Mouse (Mus musculus): ENCODE measurements at regions not wholly inside any gene's neighbourhood (a gene's known extent, or its start where the extent isn't known, plus 50 kb on each side); places are given as distances from the start of the nearest gene placed in this dataset.

DNA sequence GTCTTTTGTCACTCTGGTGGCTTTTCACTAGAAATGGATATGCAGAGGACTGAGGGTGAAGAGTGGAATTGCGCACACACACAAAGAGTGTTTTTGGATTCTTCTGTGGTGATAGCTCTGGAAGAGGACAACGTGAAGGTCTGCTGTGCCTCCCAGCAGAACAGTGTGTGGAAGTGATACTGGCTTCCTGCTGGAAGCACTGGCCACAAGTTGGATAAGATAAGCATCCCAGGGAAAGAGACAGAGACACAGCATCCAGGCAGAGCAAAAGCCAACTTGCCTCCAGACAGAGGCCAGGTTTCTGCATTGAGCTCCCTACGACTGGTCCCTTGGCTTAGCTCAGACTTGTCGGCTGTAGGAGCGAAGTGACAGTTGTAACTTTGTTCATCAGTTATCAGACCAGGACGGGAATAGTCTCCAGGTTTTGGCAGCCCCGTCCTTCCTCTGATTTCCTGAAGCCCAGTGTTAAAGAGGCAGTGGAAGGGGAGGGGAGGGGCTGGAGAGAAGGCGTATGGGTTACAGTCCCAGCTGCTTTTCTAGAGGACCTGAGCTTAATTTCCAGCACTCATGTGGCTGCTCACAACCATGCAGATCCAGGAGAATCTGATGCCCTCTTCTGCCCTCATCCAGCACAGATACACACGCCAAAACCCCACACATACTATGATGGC is 89.2 kb downstream of the Tmem170b start:
- Histone ChIP-seq H3K27ac (replicated peaks; ENCODE audit: insufficient read depth, low read depth, low read length) (no peak overlapping the region), H3K27me3 (ENCODE audit: control insufficient read depth, insufficient read depth, low read length) (peaks cover 2% of the 10 kb centered on the region; the same call in 1 of the 2 replicates), H3K4me1 (ENCODE audit: control insufficient read depth, insufficient read depth, low read length) (no peaks in the 10 kb centered on the region; the same call in 1 of the 2 replicates), H3K9ac (ENCODE audit: low read depth, low read length) (no peak overlapping the region), H3K79me2 (ENCODE audit: control insufficient read depth, insufficient read depth, low read length) (no peaks in the 10 kb centered on the region), H3K4me3 (ENCODE audit: insufficient read depth, low read depth, low read length) (no peak overlapping the region), H3K36me3 (ENCODE audit: control insufficient read depth, insufficient read depth, low read length) (no peaks in the 10 kb centered on the region)
- no peak for TF ChIP-seq CTCF (IDR thresholded peaks at IDR 0.05; ENCODE audit: low read depth, low read length)
- no peak for TF ChIP-seq POLR2A (IDR thresholded peaks at IDR 0.05; ENCODE audit: extremely low read depth, insufficient read depth, low read length)
- WGBS: 69% methylated on average over 9 of the region's 9 CpGs
- DNase-seq (ENCODE audit: extremely low read depth, low read depth, low spot score): no peak

DNA sequence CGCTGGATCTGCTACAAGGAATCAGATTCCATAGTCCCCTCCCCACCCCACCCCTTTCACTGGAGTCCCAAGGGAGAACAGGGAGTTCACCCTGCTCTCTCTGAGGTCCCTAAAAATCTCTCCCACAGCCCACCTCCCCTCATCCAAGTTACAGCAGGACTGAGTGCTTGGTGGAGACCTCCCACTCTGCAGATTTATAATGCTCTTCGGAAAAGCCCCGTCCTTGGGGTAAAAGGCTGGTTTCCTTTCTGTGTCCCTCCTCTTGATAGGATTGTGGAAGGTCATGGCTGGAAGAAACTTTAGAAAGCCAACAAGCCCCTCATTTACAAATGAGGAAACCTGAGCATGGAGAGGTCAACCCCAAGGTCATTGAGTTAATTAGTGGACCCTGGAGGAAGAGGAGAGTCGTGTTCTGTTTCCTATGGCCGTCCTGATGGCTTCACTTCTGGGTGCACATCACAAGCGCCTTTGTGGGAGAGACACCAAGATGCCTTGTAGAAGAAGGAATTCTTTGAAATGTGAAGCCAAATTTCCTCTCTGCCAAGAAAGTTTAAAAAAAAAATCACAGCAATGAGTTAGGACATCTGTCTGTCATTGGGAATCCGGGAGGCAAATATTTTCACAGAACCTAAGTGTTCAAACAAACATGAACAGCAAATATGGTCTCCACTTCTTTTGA is 91.2 kb downstream of the Tmem170b start:
- WGBS: 68% methylated on average over 7 of the region's 7 CpGs
- Histone ChIP-seq H3K79me2 (ENCODE audit: control insufficient read depth, insufficient read depth, low read length) (no peaks in the 10 kb centered on the region), H3K36me3 (ENCODE audit: control insufficient read depth, insufficient read depth, low read length) (no peaks in the 10 kb centered on the region), H3K27me3 (ENCODE audit: control insufficient read depth, insufficient read depth, low read length) (peaks cover 2% of the 10 kb centered on the region; the same call in 1 of the 2 replicates), H3K9ac (ENCODE audit: low read depth, low read length) (no peak overlapping the region), H3K27ac (replicated peaks; ENCODE audit: insufficient read depth, low read depth, low read length) (no peak overlapping the region), H3K4me3 (ENCODE audit: insufficient read depth, low read depth, low read length) (no peak overlapping the region), H3K4me1 (ENCODE audit: control insufficient read depth, insufficient read depth, low read length) (no peaks in the 10 kb centered on the region; the same call in 1 of the 2 replicates)
- no peak for DNase-seq (ENCODE audit: extremely low read depth, low read depth, low spot score)
- no peak for TF ChIP-seq POLR2A (IDR thresholded peaks at IDR 0.05; ENCODE audit: extremely low read depth, insufficient read depth, low read length)
- no peak for TF ChIP-seq CTCF (IDR thresholded peaks at IDR 0.05; ENCODE audit: low read depth, low read length)

DNA sequence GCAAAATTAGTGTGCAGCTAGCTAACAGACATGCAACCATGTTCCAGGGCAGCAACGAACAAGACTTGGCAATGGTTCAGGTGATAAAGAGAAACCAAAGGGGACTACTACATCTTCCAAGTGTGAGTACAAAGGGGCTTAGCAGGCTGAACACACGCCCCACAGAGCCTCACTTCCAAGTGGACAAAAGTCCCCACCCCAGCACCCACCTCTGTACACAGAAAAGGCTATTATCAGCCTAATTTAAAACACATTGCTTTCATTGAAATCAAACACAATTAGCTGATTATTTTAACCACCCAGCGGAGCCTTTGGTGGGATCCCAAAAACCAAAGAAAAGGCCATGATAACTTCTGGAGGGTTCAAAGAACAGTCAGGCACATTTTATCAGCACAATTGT is 95.6 kb downstream of the Tmem170b start:
- no peak overlapping the region for H3K4me3 ChIP-seq (ENCODE audit: insufficient read depth, low read depth, low read length)
- WGBS: 79% methylated on average over 3 of the region's 3 CpGs
- H3K79me2 ChIP-seq (ENCODE audit: control insufficient read depth, insufficient read depth, low read length): no peaks in the 10 kb centered on the region
- DNase-seq (ENCODE audit: extremely low read depth, low read depth, low spot score): no peak
- H3K9ac ChIP-seq (ENCODE audit: low read depth, low read length): no peak overlapping the region
- TF ChIP-seq POLR2A (IDR thresholded peaks at IDR 0.05; ENCODE audit: extremely low read depth, insufficient read depth, low read length) (no peak), CTCF (IDR thresholded peaks at IDR 0.05; ENCODE audit: low read depth, low read length) (no peak)
- H3K4me1 ChIP-seq (ENCODE audit: control insufficient read depth, insufficient read depth, low read length): no peaks in the 10 kb centered on the region
- peaks cover 2% of the 10 kb centered on the region; the same call in 1 of the 2 replicates for H3K27me3 ChIP-seq (ENCODE audit: control insufficient read depth, insufficient read depth, low read length)
- H3K27ac ChIP-seq (replicated peaks; ENCODE audit: insufficient read depth, low read depth, low read length): no peak overlapping the region
- no peaks in the 10 kb centered on the region for H3K36me3 ChIP-seq (ENCODE audit: control insufficient read depth, insufficient read depth, low read length)

DNA sequence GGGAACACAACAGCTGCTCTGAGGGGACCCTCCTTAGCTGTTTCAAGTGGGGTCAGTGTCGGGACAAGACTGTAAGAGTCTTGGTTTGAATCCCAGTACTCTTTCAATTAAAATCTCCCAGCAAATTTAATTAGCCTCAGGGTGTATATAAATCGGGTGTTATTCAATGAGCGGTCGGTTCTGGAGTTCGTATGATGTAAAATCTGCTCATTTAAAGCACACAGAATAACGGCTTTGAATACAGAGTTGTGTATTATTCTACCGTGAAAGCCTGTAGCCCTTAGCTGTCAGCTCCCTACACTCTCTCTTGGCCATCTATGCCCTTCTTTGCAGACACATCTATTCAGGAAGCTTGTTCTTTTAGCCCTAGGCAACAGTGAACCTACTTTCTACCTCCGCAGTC is 96.1 kb downstream of the Tmem170b start:
- no peak for DNase-seq (ENCODE audit: extremely low read depth, low read depth, low spot score)
- Histone ChIP-seq H3K27ac (replicated peaks; ENCODE audit: insufficient read depth, low read depth, low read length) (no peak overlapping the region), H3K4me3 (ENCODE audit: insufficient read depth, low read depth, low read length) (no peak overlapping the region), H3K36me3 (ENCODE audit: control insufficient read depth, insufficient read depth, low read length) (no peaks in the 10 kb centered on the region), H3K27me3 (ENCODE audit: control insufficient read depth, insufficient read depth, low read length) (peaks cover 2% of the 10 kb centered on the region; the same call in 1 of the 2 replicates), H3K79me2 (ENCODE audit: control insufficient read depth, insufficient read depth, low read length) (no peaks in the 10 kb centered on the region), H3K9ac (ENCODE audit: low read depth, low read length) (no peak overlapping the region), H3K4me1 (ENCODE audit: control insufficient read depth, insufficient read depth, low read length) (no peaks in the 10 kb centered on the region)
- 90% methylated on average over 8 of the region's 8 CpGs for WGBS
- no peak for TF ChIP-seq CTCF (IDR thresholded peaks at IDR 0.05; ENCODE audit: low read depth, low read length)
- no peak for TF ChIP-seq POLR2A (IDR thresholded peaks at IDR 0.05; ENCODE audit: extremely low read depth, insufficient read depth, low read length)

DNA sequence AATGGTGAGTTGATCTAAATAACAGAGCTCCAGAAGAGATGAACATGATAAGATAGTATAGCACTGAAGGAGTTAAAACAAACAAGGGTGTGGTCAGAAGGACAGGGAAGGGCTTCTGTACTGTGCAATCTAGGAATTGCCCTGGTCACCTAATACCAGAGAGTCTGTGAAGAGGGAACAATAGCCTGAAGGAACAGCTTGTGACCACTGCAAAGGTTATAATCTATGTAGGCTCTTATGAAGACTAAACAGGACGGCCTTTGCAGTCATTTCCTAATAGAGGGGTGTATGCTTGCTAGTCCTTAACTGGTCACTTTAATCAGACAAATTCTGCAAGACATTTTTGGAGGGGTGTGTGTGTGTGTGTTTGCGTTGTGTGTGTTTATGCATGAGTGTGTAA is 97.5 kb downstream of the Tmem170b start:
- no peaks in the 10 kb centered on the region for H3K79me2 ChIP-seq (ENCODE audit: control insufficient read depth, insufficient read depth, low read length)
- H3K27ac ChIP-seq (replicated peaks; ENCODE audit: insufficient read depth, low read depth, low read length): no peak overlapping the region
- H3K9ac ChIP-seq (ENCODE audit: low read depth, low read length): no peak overlapping the region
- H3K36me3 ChIP-seq (ENCODE audit: control insufficient read depth, insufficient read depth, low read length): no peaks in the 10 kb centered on the region
- peaks cover 2% of the 10 kb centered on the region; the same call in 1 of the 2 replicates for H3K27me3 ChIP-seq (ENCODE audit: control insufficient read depth, insufficient read depth, low read length)
- no peak for TF ChIP-seq POLR2A (IDR thresholded peaks at IDR 0.05; ENCODE audit: extremely low read depth, insufficient read depth, low read length)
- TF ChIP-seq CTCF (IDR thresholded peaks at IDR 0.05; ENCODE audit: low read depth, low read length): no peak
- 78% methylated on average over 2 of the region's 2 CpGs for WGBS
- H3K4me3 ChIP-seq (ENCODE audit: insufficient read depth, low read depth, low read length): no peak overlapping the region
- no peak for DNase-seq (ENCODE audit: extremely low read depth, low read depth, low spot score)
- H3K4me1 ChIP-seq (ENCODE audit: control insufficient read depth, insufficient read depth, low read length): no peaks in the 10 kb centered on the region

DNA sequence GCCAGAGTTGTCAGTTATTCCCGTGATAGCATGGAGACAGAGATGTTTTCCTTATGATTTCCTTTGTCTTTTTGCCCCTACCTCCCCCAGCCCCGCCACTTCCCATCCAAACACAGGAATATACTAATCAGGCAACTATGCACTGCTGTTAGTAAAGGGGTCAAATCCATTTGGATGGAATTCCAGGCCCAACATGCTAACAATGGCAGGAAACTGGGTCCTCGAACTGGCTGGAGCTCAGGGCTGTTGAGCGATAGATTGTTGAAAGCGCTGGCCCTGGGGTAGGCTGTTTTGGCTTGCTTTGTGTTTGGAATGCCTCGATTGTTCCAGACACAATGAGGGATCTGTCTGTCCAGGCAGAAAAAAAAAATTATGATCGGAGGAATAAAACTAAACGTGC is 97.9 kb downstream of the Tmem170b start:
- Histone ChIP-seq H3K36me3 (ENCODE audit: control insufficient read depth, insufficient read depth, low read length) (no peaks in the 10 kb centered on the region), H3K4me1 (ENCODE audit: control insufficient read depth, insufficient read depth, low read length) (no peaks in the 10 kb centered on the region), H3K27me3 (ENCODE audit: control insufficient read depth, insufficient read depth, low read length) (peaks cover 2% of the 10 kb centered on the region; the same call in 1 of the 2 replicates), H3K9ac (ENCODE audit: low read depth, low read length) (no peak overlapping the region), H3K4me3 (ENCODE audit: insufficient read depth, low read depth, low read length) (no peak overlapping the region), H3K27ac (replicated peaks; ENCODE audit: insufficient read depth, low read depth, low read length) (no peak overlapping the region), H3K79me2 (ENCODE audit: control insufficient read depth, insufficient read depth, low read length) (no peaks in the 10 kb centered on the region)
- TF ChIP-seq CTCF (IDR thresholded peaks at IDR 0.05; ENCODE audit: low read depth, low read length): no peak
- no peak for TF ChIP-seq POLR2A (IDR thresholded peaks at IDR 0.05; ENCODE audit: extremely low read depth, insufficient read depth, low read length)
- 72% methylated on average over 8 of the region's 8 CpGs for WGBS
- DNase-seq (ENCODE audit: extremely low read depth, low read depth, low spot score): no peak

Measured in liver, adult 2 months (tissue).